Mouse (Mus musculus) heart, embryonic 15.5 days (tissue): ENCODE results near the gene Bco1. TPM values are rescaled to one million over a fixed set of nuclear protein-coding genes. Genes with fewer than 3 reads are reported as not detected.
A peak's percentile ranks its signal among the peaks of the same experiment; 100 is the strongest.

Experiments used
- ATAC-seq: fragments of 200-750 bp; cut with Nextera tagmentation; replicated peaks from 2 replicates; pipeline ENCODE4 v1.8.0; 2017; ENCODE audit warnings: low read depth, moderate TSS enrichment; ENCODE audit not compliant: insufficient number of reproducible peaks, insufficient read depth, low FRiP score
- H3K27ac ChIP-seq: fragments of 300-500 bp; sonication (generic); 2 replicates; pipeline ENCODE4 v1.5.1; 2015; ENCODE audit warnings: mild to moderate bottlenecking, inconsistent platforms
- H3K27me3 ChIP-seq: fragments of 300-500 bp; sonication (generic); 2 replicates; pipeline ENCODE4 v1.6.1; 2015; ENCODE audit warnings: inconsistent platforms
- H3K36me3 ChIP-seq: fragments of 300-500 bp; sonication (generic); 2 replicates; pipeline ENCODE4 v1.6.1; 2015; ENCODE audit warnings: mild to moderate bottlenecking, inconsistent platforms
- H3K4me1 ChIP-seq: fragments of 300-500 bp; sonication (generic); replicated peaks from 2 replicates; pipeline ENCODE4 v1.6.1; 2015; ENCODE audit warnings: inconsistent platforms
- H3K4me2 ChIP-seq: fragments of 300-500 bp; sonication (generic); 2 replicates; pipeline ENCODE4 v1.6.1; 2015; ENCODE audit warnings: inconsistent platforms, mild to moderate bottlenecking, moderate library complexity
- H3K4me3 ChIP-seq: fragments of 300-500 bp; sonication (generic); 2 replicates; pipeline ENCODE4 v1.5.1; 2015; ENCODE audit warnings: mild to moderate bottlenecking, inconsistent platforms
- H3K9ac ChIP-seq: fragments of 300-500 bp; sonication (generic); 2 replicates; pipeline ENCODE4 v1.6.1; 2015; ENCODE audit warnings: mild to moderate bottlenecking, inconsistent platforms
- H3K9me3 ChIP-seq: fragments of 300-500 bp; sonication (generic); replicated peaks from 2 replicates; pipeline ENCODE4 v1.6.1; 2016; ENCODE audit warnings: inconsistent platforms
- WGBS: fragments of 180-500 bp; shearing (Covaris S2); methylation state at CpG from one replicate; pipeline ENCODE4 v1.1.7; 2015; ENCODE audit warnings: mixed read lengths; 5-methylcytosine and 5-hydroxymethylcytosine counted together
- polyA plus RNA-seq: library from polyadenylated mRNA; unstranded; fragments of >200 nt; fragmentation: Nextera tagmentation; extraction: Ambion mirVana; gene quantifications from 2 replicates; pipeline ENCODE4 v1.2.1, GENCODE M21; 2015

The Bco1 gene
- polyA plus RNA-seq, 1 experiment from 2014 or later = not detected

DNA sequence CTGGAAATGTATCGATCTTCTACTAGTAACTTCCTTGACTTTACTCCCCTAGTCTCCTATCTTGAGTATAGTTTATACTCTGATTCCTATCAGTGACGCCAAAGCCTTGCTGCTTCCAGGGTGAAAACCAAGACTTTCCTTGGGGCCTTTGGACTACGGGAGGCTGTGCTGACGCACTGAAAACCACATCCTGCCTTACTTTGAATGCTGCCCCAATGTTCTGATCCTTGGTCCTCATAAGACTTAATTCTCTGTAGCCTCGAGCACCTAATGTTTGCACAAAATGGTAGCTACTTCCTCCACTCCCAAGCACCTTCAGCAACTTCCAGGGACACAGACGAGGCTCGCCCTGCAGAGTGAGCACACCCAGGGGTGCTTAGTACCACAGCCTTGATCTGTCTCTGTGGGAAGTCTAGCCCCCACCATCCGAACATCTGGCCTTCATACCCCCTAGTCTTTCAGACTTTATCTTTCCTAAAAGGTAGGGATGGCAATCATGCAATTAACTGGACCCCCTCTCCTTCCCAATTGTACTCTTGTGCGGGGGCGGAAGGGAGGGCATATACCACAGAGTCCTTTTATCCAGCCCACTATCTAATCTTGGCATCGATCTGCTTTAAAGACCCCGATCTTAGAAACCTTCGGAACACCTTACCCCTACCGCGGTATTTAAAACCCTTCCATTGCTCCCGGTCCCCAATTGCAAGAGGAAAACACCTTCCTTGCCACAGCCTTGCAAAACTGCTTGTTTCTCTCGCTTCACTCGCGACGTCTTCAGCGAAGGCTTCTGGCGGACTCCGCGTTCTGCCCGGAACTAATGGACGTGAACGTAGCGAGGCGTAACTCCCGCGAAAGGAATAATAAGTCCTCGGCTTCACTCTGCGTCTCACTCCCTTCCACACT is 61.5 kb downstream of the Bco1 start:
- Histone ChIP-seq H3K27me3 (no peaks in the 10 kb centered on the region), H3K27ac (peak overlapping the region; percentile 74), H3K9ac (peak overlapping the region; percentile 79), H3K36me3 (no peaks in the 10 kb centered on the region), H3K4me2 (peak overlapping the region; percentile 91), H3K4me3 (peak overlapping the region; percentile 88), H3K9me3 (no peaks in the 10 kb centered on the region), H3K4me1 (peaks cover 19% of the 10 kb centered on the region)
- no peak for ATAC-seq
- WGBS = 9% methylated on average over 33 of the region's 33 CpGs

GRCm38 (mm10) chr8:117157769-117158091 is 62.1 kb downstream of the Bco1 start:
- peak overlapping the region; percentile 74 for H3K27ac ChIP-seq
- no peaks in the 10 kb centered on the region for H3K9me3 ChIP-seq
- H3K36me3 ChIP-seq = no peaks in the 10 kb centered on the region
- peaks cover 19% of the 10 kb centered on the region for H3K4me1 ChIP-seq
- ATAC-seq = peak; percentile 92
- H3K27me3 ChIP-seq = no peaks in the 10 kb centered on the region
- peak overlapping the region; percentile 89 for H3K9ac ChIP-seq
- H3K4me2 ChIP-seq = peak overlapping the region; percentile 91
- H3K4me3 ChIP-seq = peak overlapping the region; percentile 88
- 0% methylated on average over 45 of the region's 45 CpGs for WGBS

GRCm38 (mm10) chr8:117158135-117158761 is 62.6 kb downstream of the Bco1 start, which contains the start of gene Gan:
Gan (plus strand) TSS chr8:117158135.
- no peaks in the 10 kb centered on the region for H3K27me3 ChIP-seq
- peak within 1 kb of the TSS; percentile 91 for H3K4me2 ChIP-seq
- ATAC-seq = peak; percentile 68
- H3K4me3 ChIP-seq = peak within 1 kb of the TSS; percentile 88
- WGBS = under 1% methylated on average over 65 of the region's 65 CpGs
- H3K36me3 ChIP-seq = no peaks in the 10 kb centered on the region
- peaks cover 19% of the 10 kb centered on the region for H3K4me1 ChIP-seq
- H3K9me3 ChIP-seq = no peaks in the 10 kb centered on the region
- peak within 1 kb of the TSS; percentile 74 for H3K27ac ChIP-seq
- peak within 1 kb of the TSS; percentile 89 for H3K9ac ChIP-seq

- H3K4me3 ChIP-seq = peak overlapping the region; percentile 88
- H3K9me3 ChIP-seq = no peaks in the 10 kb centered on the region
- WGBS = 61% methylated on average over 5 of the region's 5 CpGs
- H3K4me2 ChIP-seq = peak overlapping the region; percentile 91
- H3K9ac ChIP-seq = peak overlapping the region; percentile 89; the same call in 1 of the 2 replicates
- H3K36me3 ChIP-seq = no peaks in the 10 kb centered on the region
- no peak overlapping the region for H3K27ac ChIP-seq
- peaks cover 19% of the 10 kb centered on the region for H3K4me1 ChIP-seq
- no peaks in the 10 kb centered on the region for H3K27me3 ChIP-seq
- no peak for ATAC-seq
These were observed 63.4 kb downstream of the Bco1 start for GRCm38 (mm10) chr8:117159031-117159430.

GRCm38 (mm10) chr8:117164912-117165311 is 69.3 kb downstream of the Bco1 start:
- H3K4me3 ChIP-seq = no peak overlapping the region
- H3K9ac ChIP-seq = no peak overlapping the region
- no peak overlapping the region for H3K27ac ChIP-seq
- H3K9me3 ChIP-seq = no peaks in the 10 kb centered on the region
- no peak overlapping the region for H3K4me2 ChIP-seq
- H3K27me3 ChIP-seq = no peaks in the 10 kb centered on the region
- H3K4me1 ChIP-seq = peaks cover 8% of the 10 kb centered on the region
- 90% methylated on average over 4 of the region's 4 CpGs for WGBS
- no peak for ATAC-seq
- H3K36me3 ChIP-seq = no peaks in the 10 kb centered on the region

DNA sequence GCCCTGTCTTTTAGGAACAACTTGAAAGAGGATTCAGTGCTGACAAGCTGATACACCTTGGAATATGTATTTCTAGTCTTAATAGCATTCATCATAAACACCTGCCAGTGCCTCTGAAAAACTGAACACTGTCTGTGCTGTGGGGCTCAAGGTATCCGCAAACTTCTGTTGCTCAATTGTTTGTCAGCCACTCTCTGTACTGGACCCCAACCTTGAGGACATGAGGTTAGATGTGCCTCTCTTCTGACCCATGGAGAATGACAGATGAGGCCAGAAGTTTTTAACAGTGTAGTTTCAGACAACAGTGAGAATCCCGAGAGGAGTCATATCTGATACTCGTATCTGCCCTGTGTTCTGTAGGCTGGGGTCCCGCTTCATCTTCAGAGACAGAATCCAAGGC is 69.9 kb downstream of the Bco1 start:
- Histone ChIP-seq H3K36me3 (no peaks in the 10 kb centered on the region), H3K4me1 (peaks cover 8% of the 10 kb centered on the region), H3K27ac (no peak overlapping the region), H3K4me3 (no peak overlapping the region), H3K27me3 (no peaks in the 10 kb centered on the region), H3K9ac (no peak overlapping the region), H3K9me3 (no peaks in the 10 kb centered on the region), H3K4me2 (no peak overlapping the region)
- 85% methylated on average over 4 of the region's 4 CpGs for WGBS
- no peak for ATAC-seq

GRCm38 (mm10) chr8:117166515-117166914 is 70.9 kb downstream of the Bco1 start:
- Histone ChIP-seq H3K9ac (no peak overlapping the region), H3K4me3 (no peak overlapping the region), H3K4me1 (peaks cover 8% of the 10 kb centered on the region), H3K9me3 (no peaks in the 10 kb centered on the region), H3K4me2 (no peak overlapping the region), H3K27me3 (no peaks in the 10 kb centered on the region), H3K27ac (no peak overlapping the region), H3K36me3 (no peaks in the 10 kb centered on the region)
- ATAC-seq = no peak
- 68% methylated on average over 2 of the region's 2 CpGs for WGBS

GRCm38 (mm10) chr8:117167243-117167883 is 71.7 kb downstream of the Bco1 start:
- no peak for ATAC-seq
- WGBS = 71% methylated on average over 8 of the region's 8 CpGs

GRCm38 (mm10) chr8:117168378-117168777 is 72.7 kb downstream of the Bco1 start:
- Histone ChIP-seq H3K4me1 (peaks cover 15% of the 10 kb centered on the region), H3K36me3 (no peaks in the 10 kb centered on the region), H3K27ac (no peak overlapping the region), H3K4me3 (no peak overlapping the region), H3K27me3 (no peaks in the 10 kb centered on the region), H3K9ac (no peak overlapping the region), H3K4me2 (no peak overlapping the region), H3K9me3 (no peaks in the 10 kb centered on the region)
- WGBS = 57% methylated on average over 9 of the region's 9 CpGs
- ATAC-seq = no peak

More at GRCm38 (mm10) chr8:117167243-117167883, 71.7 kb downstream of the Bco1 start:
- Histone ChIP-seq H3K36me3 (no peaks in the 10 kb centered on the region), H3K4me1 (peaks cover 8% of the 10 kb centered on the region), H3K4me2 (no peak overlapping the region), H3K27ac (no peak overlapping the region), H3K27me3 (no peaks in the 10 kb centered on the region), H3K9me3 (no peaks in the 10 kb centered on the region), H3K9ac (no peak overlapping the region), H3K4me3 (no peak overlapping the region)

DNA sequence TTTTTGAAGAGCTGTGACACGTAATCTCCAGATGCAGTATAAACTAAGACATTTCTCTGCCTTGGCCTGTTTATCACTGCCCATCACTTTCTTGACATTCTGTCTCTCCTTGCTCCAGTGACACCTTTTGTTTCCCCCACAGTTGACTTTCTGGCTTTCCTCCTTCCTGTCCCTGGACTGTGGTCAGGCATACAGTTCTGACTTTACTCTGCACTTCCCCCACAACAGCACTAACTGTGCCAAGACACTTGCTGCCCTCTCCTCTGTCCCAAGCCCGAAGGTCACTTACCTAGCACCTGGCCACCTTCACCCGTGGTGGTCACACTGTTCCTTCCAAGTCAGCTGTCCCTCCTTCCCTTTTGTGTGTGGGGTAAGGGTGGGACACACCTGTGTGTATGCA is 76.2 kb downstream of the Bco1 start:
- no peak overlapping the region for H3K4me3 ChIP-seq

DNA sequence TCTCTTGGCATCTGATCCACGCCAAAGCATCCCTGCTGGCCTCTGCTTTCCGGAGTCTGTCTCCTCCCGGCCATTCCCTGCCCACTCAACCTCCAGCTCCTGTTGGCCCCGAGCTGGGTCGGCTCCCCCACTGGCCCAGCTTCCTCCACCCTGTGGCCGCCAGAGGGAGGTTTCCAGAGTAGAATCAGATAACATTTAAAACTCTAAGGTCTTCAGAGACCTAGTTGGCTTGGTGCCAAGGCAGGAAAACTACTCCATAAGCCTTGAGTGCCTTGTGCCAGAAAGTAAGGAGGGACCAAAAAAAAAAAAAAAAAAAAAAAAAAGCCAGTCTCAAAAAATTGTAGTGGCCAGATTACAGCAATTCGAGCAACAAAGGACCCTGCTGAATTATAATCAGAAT is 77.2 kb downstream of the Bco1 start:
- no peaks in the 10 kb centered on the region for H3K36me3 ChIP-seq
- H3K9me3 ChIP-seq = no peaks in the 10 kb centered on the region
- H3K27ac ChIP-seq = no peak overlapping the region
- H3K4me1 ChIP-seq = peaks cover 15% of the 10 kb centered on the region
- H3K27me3 ChIP-seq = no peaks in the 10 kb centered on the region
- no peak overlapping the region for H3K4me3 ChIP-seq
- peak; percentile 63 for ATAC-seq
- H3K9ac ChIP-seq = no peak overlapping the region
- no peak overlapping the region for H3K4me2 ChIP-seq
- WGBS = 18% methylated on average over 7 of the region's 7 CpGs

More for the DNA sequence above, 76.2 kb downstream of the Bco1 start:
- WGBS = 75% methylated on average over 3 of the region's 3 CpGs
- no peaks in the 10 kb centered on the region for H3K9me3 ChIP-seq
- no peak for ATAC-seq
- H3K4me2 ChIP-seq = no peak overlapping the region
- H3K9ac ChIP-seq = no peak overlapping the region
- no peaks in the 10 kb centered on the region for H3K27me3 ChIP-seq
- H3K27ac ChIP-seq = no peak overlapping the region
- peaks cover 16% of the 10 kb centered on the region for H3K4me1 ChIP-seq
- no peaks in the 10 kb centered on the region for H3K36me3 ChIP-seq
